Mouse (Mus musculus): ENCODE data around the gene Pgs1.

Pgs1 gene

DNA sequence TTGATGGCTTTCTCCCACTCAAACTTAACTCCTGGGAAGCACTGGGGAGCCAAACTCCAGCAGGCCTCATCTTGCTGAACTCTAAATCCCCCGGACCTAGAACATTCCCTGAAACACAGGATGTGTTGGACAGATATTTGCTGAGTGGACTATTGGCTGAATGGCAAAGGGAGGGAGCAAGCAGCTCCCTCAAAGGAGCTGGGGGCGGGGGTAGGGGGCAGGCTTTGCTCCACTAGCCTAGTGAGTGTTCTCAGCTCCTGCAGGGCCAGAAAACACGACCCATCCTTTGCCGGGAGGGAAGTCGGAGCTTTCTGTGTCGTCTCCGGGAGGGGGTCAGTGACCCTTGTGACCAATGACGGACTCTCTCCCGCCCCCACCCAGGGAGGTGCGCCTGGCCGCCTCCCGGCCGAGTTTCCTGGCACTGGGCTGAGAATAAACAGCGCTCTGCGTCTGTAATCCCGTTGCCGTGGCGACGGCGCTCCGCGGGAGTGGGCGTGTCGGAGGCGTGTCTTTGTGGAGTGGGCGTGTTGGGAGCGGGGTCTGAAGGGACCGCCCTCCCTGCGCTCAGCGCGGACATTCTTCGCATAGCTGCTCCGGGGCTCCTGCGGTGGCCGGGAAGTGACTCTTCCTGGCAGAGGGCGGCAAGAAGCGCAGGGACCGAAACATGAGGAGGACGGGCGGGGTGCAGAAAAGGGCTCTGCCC lies 22.9 kb upstream of the Pgs1 start:
- peak; percentile 89 for DNase-seq

DNA sequence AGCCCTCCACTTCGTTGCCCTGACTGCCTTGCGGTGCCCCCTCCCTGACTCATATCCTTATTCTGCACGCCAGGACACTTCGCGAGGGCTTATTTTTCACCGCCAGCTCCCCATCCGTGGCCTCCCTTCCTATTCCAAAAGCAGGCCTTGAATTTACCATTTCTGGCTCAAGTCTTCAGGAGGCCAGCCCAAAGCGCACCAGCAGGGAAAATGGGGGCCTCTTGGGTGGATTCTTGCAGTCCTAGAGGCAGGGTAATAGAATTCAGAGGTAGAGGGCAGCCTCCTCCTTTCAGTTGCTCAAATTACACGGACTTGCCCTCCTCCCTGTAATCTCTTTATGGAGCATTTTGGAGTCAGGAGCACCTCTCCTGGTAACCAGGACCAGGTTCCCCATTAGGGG lies 22.2 kb upstream of the Pgs1 start:
- DNase-seq: no peak

DNA sequence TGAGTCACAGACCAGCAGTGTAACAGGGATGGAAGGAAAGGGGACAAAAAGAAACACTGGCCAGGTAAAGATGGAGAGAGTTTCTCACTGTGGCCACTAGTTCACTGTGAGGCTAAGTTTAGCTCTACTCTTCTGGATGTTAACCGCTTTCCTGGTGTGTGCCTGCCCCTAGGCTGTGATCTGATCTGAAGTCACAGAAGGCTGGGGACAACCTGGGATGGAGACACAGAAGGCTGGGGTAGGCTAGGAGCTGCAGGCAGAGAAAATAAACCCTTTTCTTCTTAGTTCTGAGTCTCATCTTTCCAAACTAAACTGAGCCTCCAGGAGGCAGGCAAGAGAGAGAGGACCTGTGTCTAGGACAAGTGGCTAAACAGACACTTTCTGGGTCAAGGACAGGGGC lies 21.8 kb upstream of the Pgs1 start:
- DNase-seq: no peak

DNA sequence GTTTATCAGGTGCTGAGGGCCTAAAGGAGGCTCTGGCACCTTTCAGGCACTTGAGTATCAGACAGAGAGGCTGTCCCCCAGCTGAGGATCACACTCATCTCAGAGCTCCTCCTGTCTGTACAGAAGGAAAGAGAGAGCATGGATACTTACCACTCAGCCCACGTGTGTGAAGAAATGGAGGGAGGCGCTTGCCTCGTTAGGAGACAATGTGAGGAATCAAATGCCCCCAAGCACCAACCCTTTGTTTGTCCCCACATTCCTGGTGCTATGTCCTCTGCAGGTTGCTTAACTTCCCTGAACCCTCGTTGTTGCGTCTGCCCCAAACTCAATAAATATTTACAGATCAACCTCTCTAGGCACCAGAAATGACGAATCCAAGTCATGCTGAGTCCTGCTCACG lies 21.0 kb upstream of the Pgs1 start:
- no peak for DNase-seq

GRCm38 (mm10) chr11:117965561-117965981 lies 20.5 kb upstream of the Pgs1 start:
- no peak for DNase-seq

DNA sequence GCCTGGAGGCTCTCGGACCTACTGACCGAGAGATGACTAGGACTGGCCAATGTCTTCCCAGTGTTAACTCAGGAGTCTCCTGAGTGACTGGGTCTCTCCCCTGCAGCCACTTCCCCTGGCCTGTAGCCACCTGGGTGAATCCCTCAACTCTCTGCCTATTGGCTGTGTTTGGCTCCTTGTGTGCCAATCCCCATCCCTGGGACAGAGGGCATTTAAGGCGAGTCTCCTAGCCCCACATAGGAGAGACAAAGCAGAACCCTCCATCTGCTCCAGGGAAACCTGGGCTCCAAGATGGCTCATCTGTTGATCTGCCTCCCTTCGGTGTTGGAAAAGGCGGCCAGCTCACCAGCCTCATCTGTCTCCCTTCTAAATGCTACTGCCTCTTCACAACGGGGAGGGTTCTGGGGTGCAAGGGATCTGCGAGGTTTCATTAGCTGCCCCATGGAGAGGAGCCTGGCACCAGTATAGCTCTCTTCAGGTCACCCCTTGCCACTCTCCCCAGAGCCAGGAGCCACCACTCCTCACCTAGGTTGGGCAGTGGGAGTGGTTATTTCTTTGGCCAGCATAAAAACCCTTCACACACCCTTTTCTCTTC lies 19.5 kb upstream of the Pgs1 start:
- peak; percentile 67 for DNase-seq

DNA sequence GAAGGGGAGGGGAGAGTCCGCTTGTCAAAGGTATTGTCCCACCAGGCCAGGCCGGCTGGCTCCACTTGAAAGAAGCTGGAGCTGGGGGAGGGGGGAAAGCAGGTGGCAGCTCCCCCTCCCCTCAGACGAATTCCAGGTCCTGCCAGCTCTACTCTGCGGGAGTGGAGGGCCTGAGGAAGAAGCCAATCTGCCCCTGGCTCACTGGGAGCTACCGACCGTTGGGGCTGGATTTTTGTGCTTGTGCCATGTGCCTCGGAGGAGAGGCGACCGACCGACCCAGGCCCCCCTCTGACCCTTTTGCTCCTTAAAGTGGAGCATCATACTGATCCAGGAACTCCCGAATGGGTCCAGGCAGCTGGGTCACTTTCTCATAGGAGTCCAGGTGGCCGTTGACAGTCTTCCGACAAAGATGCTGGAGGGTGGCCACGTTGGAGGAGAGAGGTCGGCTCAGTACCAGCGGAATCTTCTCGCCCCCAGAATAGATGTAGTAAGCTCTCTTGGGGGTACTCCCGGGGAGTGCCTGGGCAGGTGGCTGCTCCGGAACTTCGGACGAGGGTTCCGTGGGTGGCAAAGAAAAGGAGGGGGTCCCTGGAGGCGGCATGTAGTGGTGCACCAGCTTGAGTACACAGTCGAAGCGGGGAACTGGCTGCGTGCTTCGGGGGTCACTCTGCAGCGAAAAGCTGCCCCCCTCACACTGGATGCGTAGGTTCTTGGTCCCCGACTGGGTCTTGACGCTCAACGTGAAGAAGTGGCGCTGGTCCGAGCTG lies 18.7 kb upstream of the Pgs1 start:
- DNase-seq: peak; percentile 68

DNA sequence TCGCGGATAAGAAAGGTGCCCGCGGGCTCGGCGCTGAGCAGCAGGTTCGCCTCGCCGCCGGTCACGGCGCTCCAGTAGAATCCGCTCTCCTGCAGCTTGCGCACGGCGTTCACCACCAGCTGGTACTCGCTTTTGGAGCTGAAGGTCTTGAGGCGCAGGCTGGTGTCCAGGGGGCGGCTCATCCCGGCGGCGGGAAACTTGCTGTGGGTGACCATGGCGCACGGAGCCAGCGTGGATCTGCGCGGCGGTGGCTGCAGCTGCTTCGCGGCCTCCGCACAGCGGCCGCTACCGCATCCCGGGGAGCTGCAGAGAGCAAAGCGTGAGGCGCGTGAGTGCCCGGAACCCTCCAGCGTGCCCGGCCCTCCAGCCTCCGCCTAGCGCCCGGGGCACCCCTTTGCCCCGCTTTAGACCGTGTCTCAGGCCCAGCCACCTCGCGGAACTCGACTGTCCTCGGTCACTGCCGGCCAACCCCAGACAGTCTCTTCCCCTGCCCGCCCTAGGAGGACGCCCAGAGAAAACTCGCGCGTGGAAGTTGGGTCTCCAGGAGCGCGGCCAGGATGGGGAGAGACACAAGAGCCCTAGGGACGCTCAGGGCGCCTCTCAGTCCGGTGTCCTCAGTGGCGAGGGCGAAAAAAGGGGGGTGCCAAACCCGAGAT lies 17.9 kb upstream of the Pgs1 start:
- no peak for DNase-seq

- DNase-seq: no peak
Measured at GRCm38 (mm10) chr11:117968716-117969099, 17.4 kb upstream of the Pgs1 start.

DNA sequence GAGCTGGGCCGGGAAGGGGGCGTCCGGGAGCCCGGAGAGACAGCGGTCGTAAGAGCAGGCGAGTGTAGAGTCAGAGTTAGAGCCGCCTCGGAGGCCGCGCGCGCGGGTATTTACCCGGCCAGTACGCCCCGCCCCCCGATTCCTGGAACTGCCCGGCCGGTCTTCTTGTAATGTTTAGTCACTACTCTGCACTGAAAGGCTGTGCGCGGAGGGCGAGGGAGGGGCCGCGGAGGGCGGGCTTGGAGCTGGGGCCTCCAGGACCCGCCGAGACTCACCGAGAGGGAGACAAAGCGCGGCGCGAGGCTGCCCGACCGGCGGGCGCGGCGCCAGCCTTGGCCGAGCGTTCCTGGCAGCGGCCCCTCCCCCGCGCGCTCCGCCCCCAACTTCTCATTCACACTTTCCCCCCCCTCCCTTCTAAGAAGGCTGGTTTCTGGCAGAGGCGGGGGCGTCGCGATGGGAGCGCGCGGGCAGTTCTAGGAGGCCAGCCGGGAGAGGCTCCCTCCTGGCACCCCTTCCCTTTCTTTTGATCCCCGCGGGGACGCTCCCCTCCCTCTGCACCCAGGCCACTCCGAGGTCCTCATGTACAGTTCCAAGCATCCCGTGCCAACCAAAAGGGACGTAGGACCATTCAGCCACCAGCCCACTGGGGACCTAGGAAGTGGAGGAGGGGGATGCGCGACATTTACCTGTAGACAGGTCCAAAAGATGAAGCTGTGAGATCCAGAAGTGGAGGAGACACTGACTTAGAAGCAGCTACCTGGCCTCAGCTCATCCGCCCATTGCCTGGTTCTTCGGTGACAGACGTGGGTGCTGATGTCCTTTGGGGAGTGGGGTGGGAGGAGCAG lies 16.8 kb upstream of the Pgs1 start:
- DNase-seq: peak; percentile 70

DNA sequence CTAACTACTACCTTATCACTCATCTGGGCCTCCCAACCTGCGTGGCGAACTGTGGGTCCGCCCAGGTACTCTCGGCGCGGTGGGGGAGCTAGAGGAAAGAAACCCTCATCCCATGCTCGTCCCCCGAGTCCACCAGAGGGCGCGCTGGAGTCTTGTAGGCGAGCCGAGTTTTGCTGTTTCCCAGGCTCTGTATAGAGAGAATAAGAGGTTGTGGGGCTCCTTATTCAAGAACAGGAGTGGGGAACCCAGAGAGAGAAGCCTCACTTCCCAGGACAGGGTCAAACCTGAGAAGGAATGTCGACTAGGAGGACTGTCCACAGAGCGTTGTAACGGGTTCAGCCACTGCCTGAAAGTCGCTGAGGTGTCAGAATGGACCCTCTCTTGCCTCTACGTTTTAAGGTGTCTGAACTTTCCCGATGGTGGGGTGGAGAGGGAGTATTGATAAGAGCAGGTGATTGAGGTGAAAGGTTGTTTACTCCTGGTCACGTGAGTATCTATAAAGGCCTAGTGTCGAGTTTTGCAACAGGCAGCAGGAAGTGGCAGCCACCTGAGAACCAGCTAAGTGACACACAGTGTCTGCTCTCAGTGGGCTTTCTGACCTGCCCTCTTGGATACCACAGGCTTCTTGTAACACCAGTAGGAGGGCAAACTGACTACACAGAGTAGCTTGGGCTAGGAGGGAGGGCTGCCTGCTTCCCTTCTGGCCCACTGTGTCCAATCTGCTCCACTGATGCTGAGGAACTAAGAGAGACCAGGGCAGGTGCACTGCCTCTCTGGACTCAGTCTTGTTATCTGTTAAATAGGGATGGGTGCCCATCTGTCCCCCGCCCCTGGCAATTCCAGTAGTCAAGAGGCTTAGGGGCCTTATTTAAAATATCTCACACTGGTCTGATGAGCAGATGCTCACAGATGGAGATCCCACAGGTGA lies 15.9 kb upstream of the Pgs1 start, which contains the start of gene Socs3:
Socs3 (minus strand) TSS at position 103 of the 928 bp plus-strand sequence.
- DNase-seq: peak; percentile 92

DNA sequence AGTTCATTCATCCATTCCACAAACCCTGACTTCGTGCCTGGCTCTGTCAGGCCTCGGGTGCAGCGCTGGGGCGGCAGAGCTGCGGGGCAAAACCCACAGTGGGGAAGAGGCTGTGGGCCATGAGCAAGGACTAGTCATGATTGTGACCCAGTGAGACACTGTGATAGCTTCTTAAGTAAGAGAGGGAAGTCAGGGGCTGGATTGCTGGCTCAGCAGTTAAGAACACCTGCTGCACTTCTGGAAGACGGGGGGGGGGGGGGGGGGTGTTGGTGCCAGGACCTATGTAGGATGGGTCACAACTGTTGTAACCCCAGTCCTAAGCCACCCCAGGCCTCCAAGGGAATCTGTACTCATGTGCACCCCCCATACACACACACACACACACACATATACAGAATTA lies 15.0 kb upstream of the Pgs1 start:
- no peak for DNase-seq

DNA sequence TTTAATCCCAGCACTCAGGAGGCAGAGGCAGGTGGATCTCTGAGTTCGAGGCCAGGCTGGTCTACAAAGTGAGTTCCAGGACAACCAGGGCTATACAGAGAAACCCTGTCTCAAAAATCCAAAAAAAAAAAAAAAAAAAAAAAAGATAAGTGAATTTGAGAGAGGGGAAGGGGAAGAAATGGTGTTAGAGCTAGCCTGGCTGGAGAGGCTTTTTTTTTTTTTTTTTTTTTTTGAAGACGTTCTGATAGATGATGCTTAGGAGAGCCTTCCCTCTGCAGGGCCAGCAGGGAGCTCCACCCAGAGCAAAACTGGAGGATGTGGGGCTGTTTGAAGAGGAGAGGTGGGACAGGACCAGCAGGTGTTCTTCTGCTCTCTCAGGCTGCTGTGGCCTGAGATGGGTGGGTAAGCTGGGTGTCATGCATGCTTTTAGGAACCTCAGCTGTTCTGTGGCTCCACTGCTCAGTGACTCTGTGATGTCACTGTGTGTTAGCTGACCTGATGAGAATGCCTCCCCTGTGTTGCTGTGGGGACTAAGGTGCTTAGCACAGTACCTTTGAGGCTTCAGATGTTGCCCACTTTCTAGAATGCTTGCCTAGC lies 14.3 kb upstream of the Pgs1 start:
- no peak for DNase-seq

DNA sequence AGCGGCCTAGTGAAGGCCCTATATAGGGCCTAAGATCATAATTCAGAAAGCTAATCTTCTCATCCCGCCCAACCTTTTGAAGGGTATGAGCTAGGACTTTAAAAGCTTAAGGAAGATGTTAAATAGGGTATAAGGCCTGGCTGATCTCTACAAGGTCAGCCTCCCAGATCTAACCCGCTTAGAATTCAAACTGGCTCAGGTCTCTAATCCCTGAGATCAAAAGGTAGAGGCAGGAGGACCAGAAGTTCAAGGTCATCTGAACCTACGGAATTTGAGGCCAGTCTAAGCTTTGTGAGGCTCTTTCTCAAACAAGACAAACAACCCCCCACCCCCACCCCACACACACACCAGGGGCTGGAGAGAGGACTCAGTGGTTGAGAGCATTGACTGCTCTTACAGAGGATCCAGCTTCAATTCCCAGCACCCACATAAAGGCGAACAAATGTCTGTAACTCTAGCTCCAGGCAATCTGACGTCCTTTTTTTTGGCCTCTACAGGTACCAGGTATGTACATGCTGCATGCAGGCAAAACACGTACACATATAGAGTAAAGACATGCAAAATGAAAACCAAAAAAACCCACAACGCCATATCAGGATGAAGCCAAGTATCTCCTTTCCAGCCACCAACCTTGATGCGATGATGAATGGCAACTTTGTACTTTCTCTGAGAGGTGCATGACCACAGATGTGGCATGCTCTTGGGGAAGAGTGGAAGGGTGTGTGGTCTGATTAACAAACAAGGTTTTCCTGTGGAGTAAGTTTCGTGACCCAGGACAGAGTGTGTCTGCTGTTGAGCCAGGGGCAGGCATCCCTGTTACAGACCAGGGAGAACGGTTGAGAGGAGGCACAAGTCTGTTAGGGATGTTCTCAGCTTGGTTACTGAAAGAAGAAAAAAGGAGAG lies 13.2 kb upstream of the Pgs1 start:
- DNase-seq: no peak

GRCm38 (mm10) chr11:117973569-117973968 lies 12.5 kb upstream of the Pgs1 start:
- no peak for DNase-seq

GRCm38 (mm10) chr11:117974327-117975125 lies 11.6 kb upstream of the Pgs1 start:
- no peak for DNase-seq

- no peak for DNase-seq
Measured at GRCm38 (mm10) chr11:117975211-117975967, 10.7 kb upstream of the Pgs1 start.

- DNase-seq: peak; percentile 52
Measured at GRCm38 (mm10) chr11:117976081-117976582, 10.0 kb upstream of the Pgs1 start.

Data from cerebellum, adult 9-10 months (tissue).